Mouse (Mus musculus): ENCODE measurements around the gene Sec31a.

- TF ChIP-seq CTCF (IDR thresholded peaks at IDR 0.05; ENCODE audit: low read depth): no peak
- no peak for TF ChIP-seq EP300 (IDR thresholded peaks at IDR 0.05; ENCODE audit: low read depth)
Observed at GRCm38 (mm10) chr5:100461526-100461925, 45.5 kb upstream of the Sec31a start.

Data from liver, embryonic 14.5 days (tissue).